Mouse (Mus musculus) ovary, adult 2 months (tissue): ENCODE results near the gene Krtcap2. TPM values are rescaled to one million over a fixed set of nuclear protein-coding genes. Genes with fewer than 3 reads are reported as not detected.

Source experiments
- polyA plus RNA-seq: library from polyadenylated mRNA; depleted of rRNA; stranded (reverse); fragments of >200 nt; gene quantifications from 2 replicates; pipeline ENCODE4 v1.2.3, GENCODE M21; 2012; rRNA removed

The Krtcap2 gene
- 267 and 351 TPM in 2 replicates for polyA plus RNA-seq

DNA sequence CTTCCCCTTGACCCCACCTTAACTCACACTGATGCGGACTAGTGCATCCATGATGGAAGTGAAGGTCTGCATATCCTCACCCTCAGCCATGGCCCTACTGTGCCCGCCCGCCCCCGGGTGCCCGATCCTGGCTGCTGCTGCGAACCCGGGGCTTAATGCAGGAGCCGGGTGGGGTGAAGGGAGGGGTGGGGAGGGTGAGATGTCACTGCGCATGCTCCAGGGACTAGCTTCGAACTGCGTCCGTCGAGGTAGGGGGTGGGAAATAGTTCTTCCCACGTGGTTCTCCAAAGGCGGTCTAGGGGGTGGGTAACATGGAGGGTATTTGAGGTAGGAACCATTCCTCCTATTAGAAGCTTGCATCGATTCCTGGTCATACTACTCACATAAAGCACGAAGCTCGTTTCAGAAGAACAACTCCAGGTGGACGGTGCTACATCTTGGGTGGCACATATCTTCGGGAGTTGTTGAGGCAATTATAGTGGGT is at the start of gene Krtcap2:
Gene Krtcap2, plus strand, starts transcription at position 279 of the 484 bp plus-strand sequence.

DNA sequence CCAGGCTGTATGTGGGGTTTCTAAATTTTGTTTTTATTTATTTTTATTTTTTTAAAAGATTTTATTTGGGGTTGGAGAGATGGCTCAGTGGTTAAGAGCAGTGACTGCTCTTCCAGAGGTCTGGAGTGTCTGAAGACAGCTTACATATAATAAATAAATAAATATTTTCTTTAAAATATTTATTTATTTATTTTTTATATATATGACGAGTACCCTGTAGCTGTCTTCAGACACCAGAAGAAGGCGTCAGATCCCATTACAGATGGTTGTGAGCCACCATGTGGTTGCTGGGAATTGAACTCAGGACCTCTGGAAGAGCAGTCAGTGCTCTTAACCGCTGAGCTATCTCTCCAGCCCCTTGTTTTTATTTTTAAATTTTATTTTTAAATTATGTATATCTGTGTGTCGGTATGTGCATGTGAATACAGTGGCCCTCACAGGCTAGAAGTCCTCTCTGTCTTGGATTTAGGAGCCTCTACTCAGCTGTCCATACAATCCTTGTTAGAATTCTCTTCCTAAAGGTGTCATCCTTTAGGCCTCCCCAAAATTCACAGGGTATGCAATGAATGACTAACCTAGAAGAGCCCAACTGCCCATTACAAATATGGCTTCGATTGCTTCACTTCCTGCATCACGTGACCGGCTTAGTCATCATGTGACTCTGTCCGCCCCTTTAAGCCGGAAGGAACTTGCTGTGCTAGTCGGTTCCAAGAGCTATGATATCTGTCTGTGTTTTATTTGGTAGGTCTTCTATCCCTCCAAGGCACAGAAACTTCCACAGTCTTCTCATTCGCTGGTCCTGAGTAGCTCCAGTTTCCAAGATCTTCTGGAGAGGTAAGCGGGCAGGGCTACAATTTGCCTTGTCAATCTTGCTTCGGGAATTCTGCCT is 43.3 kb upstream of the Krtcap2 start, which contains the start of gene Gba:
Gene Gba, plus strand, starts transcription at position 676 of the 889 bp plus-strand sequence.

DNA sequence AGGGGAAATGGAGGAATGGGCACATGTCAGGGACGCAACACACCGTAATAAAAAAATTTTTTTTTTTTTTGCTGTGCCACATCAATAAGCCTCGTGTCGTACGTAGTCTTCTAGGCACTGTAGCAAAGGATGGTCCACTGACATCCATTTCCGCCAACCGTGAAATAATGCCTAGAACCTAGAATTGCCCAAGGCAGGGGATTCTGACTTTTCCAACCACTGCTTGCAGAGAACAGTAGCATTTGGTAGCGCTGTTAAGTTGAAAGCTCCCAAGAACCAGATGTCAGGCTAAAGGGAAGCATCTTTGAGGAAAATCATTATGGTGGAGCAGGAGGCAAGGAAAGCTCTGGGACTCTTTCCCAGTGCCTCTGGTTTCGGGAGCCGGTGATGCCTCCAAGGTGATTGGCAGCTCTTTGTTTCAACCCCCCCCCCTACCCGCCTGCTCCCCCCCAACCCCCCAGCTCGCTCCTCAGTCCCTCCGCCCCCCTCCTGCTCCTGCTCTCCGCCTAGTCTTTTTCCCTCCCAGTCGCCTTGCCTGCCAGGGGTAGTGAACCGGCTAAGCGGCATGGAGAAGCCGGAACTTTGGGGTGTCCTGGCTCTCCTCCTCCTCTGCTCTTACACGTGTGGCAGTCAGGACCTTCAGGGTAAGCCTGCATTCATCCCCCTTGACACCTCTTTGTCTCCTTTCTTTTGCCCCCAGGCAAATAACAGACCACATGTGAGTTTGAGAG is 30.9 kb upstream of the Krtcap2 start, which contains the start of gene Thbs3:
Gene Thbs3, plus strand, starts transcription at position 500 of the 731 bp plus-strand sequence.

DNA sequence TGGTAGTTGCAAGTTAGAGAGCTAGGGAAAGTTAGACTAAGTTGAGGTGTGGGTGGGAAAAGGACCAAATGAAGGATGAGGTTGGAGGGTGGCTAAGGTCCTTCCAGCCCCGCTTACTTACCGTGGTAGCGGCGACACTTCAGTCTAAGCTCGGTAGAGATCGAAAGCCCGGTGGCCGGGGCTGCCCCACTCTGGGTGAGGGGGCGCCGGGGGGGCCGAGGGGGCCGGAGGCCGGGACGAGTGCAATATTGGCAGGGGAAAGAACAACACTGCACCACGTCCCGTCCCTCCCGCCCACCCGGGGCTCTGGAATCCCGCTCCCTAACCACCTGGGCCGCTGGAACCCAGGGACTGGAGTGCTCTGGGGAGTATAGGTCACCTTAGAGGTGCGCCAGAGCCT is 18.9 kb upstream of the Krtcap2 start, which contains the start of gene Mtx1:
Gene Mtx1, minus strand, starts transcription at position 189 of the 400 bp plus-strand sequence.

DNA sequence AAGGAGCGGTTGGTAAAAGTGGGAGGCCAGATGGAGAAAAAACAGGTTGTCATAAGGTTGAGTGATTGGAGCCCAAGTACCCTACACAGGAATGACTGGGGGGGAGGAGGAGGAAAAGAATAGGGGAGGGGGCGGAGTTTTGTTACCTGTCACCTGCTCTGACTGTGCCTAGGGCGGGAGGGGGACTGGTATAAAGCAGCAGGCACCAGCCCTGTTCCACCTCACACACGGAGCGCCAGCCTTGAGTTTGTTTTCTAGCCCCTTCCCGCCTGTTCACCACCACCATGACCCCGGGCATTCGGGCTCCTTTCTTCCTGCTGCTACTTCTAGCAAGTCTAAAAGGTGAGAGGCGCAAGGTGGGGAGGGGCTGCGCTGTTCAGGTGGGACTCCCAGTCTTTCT is 16.9 kb upstream of the Krtcap2 start, which contains the start of gene Muc1:
Gene Muc1, plus strand, starts transcription at position 222 of the 400 bp plus-strand sequence.

DNA sequence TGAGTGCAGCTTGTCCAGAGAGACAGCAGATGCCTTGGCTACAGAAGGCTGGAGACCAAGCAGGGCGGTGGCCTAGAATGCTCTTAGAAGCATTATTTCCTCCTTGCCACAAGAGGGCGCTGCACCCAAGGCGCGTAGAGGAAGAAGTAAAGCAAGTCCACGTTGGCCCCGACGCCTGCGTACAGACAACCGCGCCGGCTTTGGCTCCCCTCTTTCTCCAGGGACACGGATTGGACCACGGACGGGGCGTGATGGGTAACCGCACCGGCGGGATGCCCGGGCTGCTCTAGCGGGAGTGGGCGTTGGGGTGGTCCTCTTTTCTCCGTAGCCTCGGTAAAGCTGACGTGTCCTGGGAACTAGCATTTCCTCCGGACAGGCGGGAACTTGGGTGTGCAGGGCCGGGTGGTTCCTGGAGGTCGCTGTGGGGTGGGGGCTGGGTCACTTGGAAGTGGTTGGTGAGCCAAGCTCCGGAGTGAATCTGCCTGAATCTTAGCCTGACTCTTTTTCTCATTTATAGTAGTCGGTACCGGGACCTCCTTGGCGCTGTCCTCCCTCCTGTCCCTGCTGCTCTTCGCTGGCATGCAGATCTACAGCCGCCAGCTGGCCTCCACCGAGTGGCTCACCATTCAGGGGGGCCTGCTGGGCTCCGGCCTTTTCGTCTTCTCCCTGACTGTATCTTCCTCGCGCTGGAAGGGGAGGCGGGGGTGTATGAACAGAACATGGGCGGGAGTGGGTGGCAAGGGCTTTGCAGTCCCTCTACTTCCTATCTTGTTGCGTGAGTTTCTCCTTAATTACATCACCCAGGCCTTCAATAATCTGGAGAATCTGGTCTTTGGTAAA is 715 bp downstream of the Krtcap2 start, which contains the start of gene Trim46:
Gene Trim46, minus strand, starts transcription at position 49 of the 840 bp plus-strand sequence.

DNA sequence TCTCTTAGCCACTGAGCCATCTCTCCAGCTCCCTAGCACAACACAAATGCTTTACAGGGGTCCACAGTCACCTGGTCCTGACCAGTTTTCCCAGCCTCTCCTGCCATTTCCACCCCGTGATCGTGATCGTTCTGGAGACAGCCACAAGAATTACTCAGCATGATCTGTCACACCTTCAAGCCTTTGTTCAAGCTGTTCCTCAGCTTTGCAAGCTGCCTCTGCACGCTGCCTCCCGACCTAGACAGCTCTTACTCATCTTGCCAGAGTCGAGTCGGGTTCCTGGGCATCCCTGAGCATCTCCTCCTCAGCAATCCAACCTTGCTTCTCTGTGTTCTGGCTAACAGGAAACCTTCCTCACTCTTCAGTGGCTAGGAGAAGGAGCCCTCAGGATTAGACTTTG is 13.3 kb downstream of the Krtcap2 start, which contains the start of gene Dpm3:
Gene Dpm3, plus strand, starts transcription at position 283 of the 400 bp plus-strand sequence.

DNA sequence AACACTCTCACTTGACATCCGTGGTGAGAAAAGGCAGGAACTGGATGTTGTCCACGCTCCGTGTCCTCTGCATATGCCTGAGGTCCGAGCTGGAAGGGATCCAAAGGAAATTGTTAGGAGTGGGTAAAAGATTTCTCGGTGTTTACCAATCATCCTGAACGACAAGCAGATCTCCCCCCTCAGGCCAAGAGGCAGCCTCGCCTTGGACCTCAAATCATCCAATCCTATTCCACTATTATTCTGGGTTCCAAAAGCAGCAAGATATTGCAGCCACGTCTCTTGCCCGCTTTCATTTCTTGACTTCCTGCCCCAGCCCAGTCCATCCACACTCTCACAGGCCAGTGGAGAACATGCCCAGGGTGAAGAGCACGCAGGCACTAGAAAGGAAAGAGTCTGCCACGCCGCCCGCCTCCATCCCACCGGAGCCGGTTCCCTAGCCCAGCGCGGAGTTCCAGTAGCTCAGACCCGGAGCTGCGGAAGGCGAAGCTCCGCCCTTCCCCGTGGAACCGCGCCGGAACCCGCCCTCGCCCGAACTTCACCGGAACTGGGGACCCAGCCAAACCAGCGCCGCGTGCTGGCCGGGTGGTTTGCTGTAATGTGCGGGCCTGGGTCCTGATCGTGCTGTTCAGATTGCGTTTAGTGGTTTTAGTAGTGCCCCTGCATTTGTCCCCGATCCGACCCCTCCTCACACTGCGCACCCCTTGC is 24.4 kb downstream of the Krtcap2 start, which contains the start of gene Slc50a1:
Gene Slc50a1, minus strand, starts transcription at position 520 of the 705 bp plus-strand sequence.

DNA sequence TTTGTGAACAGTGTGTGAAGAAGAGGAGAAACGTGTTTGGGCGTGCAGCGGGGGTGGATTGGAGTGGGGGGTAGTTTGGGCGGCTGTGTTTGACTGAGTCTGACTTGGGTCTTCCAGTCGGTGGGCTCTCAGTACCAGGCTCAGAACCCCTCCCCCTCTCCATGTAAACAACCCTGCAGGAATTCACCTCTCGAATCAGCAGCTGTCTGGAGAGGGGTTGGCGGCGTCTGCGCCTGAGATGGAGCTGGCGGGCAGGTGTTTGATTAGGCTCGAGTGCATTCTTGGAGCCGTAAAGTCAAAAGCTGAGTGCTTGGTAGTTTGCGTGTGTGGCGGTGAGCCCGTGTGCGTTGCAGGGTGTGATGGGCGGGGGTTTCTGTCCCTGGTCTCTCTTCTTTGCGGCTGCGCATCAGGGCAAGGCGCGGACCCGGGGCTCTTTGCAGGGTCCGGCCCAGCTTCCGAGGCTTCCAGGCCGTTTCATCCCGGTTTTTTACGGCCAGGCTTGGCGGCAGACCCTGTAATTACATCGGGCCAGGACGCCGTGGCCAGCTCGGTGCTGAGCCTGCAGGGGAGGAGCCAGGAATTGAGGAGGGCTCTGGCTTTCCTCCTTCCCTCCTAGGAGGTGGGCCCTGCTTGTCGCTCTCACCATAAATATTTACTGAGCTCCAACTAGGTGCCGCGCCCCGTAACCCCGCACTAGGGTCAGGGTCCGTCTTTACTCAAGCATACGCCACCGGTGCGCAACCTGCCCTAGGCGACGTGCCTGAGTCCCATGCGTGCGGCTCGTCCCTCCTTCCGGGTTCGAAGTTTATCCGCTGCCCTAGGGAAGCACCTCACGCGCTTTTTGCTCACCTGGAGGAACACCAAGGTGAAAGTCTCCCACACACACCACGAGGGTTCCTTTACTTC is 35.1 kb downstream of the Krtcap2 start, which contains the start of gene Efna1:
Gene Efna1, minus strand, starts transcription at position 537 of the 906 bp plus-strand sequence.

Other genes starting within 250 kb of the Krtcap2 start
- gene Rusc1, start 152.7 kb upstream of the Krtcap2 start, polyA plus RNA-seq, result 36.2 and 37.3 TPM in 2 replicates
- gene Gm43738, start 144.9 kb upstream of the Krtcap2 start, polyA plus RNA-seq, result not detected in 2 replicates
- gene Fdps, start 144.0 kb upstream of the Krtcap2 start, polyA plus RNA-seq, result 139 and 176 TPM in 2 replicates
- 2.0 and 8.7 TPM in 2 replicates for gene Pklr, start 109.8 kb upstream of the Krtcap2 start, polyA plus RNA-seq
- gene Hcn3, start 85.8 kb upstream of the Krtcap2 start, polyA plus RNA-seq, result 9.1 and 13.9 TPM in 2 replicates
- 89.7 and 99.3 TPM in 2 replicates for gene Clk2, start 81.2 kb upstream of the Krtcap2 start, polyA plus RNA-seq
- 154 and 183 TPM in 2 replicates for gene Scamp3, start 68.5 kb upstream of the Krtcap2 start, polyA plus RNA-seq
- 63.7 and 65.9 TPM in 2 replicates for gene Fam189b, start 62.8 kb upstream of the Krtcap2 start, polyA plus RNA-seq
- gene Gba, start 43.0 kb upstream of the Krtcap2 start, polyA plus RNA-seq, result 61.5 and 89.3 TPM in 2 replicates
- gene Thbs3, start 30.8 kb upstream of the Krtcap2 start, polyA plus RNA-seq, result 59.8 and 60.5 TPM in 2 replicates
- 229 and 256 TPM in 2 replicates for gene Mtx1, start 18.9 kb upstream of the Krtcap2 start, polyA plus RNA-seq
- 16.1 and 33.4 TPM in 2 replicates for gene Muc1, start 16.9 kb upstream of the Krtcap2 start, polyA plus RNA-seq
- 16.5 and 20.5 TPM in 2 replicates for gene Trim46, start 343 bp downstream of the Krtcap2 start, polyA plus RNA-seq
- gene Dpm3, start 13.4 kb downstream of the Krtcap2 start, polyA plus RNA-seq, result 503 and 662 TPM in 2 replicates
- gene Slc50a1, start 24.6 kb downstream of the Krtcap2 start, polyA plus RNA-seq, result 203 and 215 TPM in 2 replicates
- 43.0 and 48.2 TPM in 2 replicates for gene Efna1, start 35.2 kb downstream of the Krtcap2 start, polyA plus RNA-seq
- gene Efna3, start 77.0 kb downstream of the Krtcap2 start, polyA plus RNA-seq, result 1.9 and 5.0 TPM in 2 replicates
- gene Efna4, start 92.1 kb downstream of the Krtcap2 start, polyA plus RNA-seq, result 36.4 and 44.7 TPM in 2 replicates
- 179 and 187 TPM in 2 replicates for gene Adam15, start 104.0 kb downstream of the Krtcap2 start, polyA plus RNA-seq
- 0.23 and 0.62 TPM in 2 replicates for gene Dcst2, start 116.0 kb downstream of the Krtcap2 start, polyA plus RNA-seq
- 0.30 and 0.32 TPM in 2 replicates for gene Dcst1, start 119.3 kb downstream of the Krtcap2 start, polyA plus RNA-seq
- gene Zbtb7b, start 148.8 kb downstream of the Krtcap2 start, polyA plus RNA-seq, result 68.2 and 77.9 TPM in 2 replicates
- gene Lenep, start 156.8 kb downstream of the Krtcap2 start, polyA plus RNA-seq, result 2.0 TPM in 1 of 2 replicates, not detected in the other
- gene Flad1, start 165.9 kb downstream of the Krtcap2 start, polyA plus RNA-seq, result 34.7 and 49.3 TPM in 2 replicates
- 40.3 and 61.0 TPM in 2 replicates for gene Cks1b, start 172.4 kb downstream of the Krtcap2 start, polyA plus RNA-seq
- gene Shc1, start 172.5 kb downstream of the Krtcap2 start, polyA plus RNA-seq, result 116 and 134 TPM in 2 replicates
- 179 and 285 TPM in 2 replicates for gene Pygo2, start 184.2 kb downstream of the Krtcap2 start, polyA plus RNA-seq
- gene Pbxip1, start 190.7 kb downstream of the Krtcap2 start, polyA plus RNA-seq, result 80.0 and 83.8 TPM in 2 replicates
- gene Pmvk, start 208.6 kb downstream of the Krtcap2 start, polyA plus RNA-seq, result 17.7 and 21.3 TPM in 2 replicates